Mouse (Mus musculus) neural tube, embryonic 10.5 days (tissue): ENCODE measurements around the gene Zfp57.

Source experiments
- DNase-seq: peaks from one replicate; pipeline ENCODE4 v3.0.0-alpha.2; 2017; ENCODE audit warnings: low spot score; ENCODE audit errors: extremely low spot score

Zfp57 gene

DNA sequence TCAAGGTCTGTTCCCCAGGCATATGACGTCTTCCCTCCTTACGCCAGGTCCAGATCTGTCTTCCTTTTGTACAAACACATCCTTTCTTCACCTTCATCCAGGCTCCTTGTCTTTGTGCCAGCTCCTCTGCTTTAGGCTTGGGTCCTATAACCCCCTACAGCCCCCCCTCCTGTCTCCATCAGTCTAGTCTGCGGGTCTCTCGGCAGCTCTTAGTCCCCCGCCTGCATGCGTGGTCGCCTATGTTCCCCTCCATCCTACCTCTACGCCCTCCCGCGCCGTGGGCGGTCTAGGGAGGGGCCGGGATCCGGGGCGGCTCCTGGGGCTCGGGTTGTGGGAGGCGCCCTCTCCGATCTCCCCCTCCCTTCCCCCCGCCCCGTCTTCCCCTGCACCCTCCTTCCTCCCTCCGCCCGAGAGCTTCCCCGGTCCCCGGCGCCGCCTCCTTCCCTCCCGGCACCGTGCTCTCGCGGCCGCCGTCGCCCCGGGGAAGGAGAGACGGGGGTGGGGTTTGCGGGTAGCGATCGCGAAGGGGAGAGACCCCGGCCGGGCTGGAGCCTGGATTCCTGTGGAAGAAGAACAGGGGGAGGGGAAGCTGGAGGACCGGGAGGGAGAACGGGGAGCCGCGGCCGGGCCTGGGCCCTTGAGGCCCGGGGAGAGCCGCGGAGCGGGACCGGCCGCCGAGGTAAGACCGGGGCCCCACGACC is 44.8 kb downstream of the Zfp57 start, which contains the start of gene Gabbr1:
Gene Gabbr1 (plus strand): TSS at position 356 of the 701 bp plus-strand sequence.
- DNase-seq: peak; percentile 87

DNA sequence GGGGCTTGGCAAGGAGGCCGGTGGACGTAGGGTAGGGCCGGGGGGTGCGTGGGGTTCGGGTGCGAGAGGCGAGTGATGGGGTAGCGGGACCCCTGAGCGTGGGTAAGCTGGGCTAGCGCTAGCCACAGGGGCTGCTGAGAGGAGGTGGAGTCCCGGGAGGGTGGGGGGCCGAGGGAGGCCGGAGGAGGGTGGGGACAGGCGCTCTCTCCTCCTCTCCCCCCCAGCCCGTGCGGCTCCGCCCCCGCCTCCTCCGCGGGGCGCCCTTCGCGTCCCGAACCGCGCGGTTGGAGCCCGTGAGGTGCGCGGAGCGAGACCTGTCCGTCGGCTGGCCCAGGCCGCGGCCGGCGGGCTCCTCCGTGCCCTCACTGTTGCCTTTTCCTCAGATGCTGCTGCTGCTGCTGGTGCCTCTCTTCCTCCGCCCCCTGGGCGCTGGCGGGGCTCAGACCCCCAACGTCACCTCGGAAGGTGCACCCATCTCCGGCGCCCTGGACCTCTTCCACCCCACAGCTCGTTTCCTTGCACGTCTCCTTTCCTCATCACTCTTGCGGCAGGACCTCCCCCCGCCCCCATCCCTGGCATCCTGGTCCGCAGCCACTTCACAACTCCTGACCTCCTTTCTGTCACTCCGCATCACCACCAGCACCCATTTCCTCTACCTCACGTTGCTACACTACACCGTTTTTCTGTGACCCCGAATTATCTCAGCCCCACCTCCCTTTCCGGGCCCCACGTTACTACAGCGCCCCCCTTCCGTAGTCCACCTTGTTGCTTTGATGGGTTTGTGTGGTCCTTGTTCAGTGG is 45.5 kb downstream of the Zfp57 start:
- DNase-seq: no peak

DNA sequence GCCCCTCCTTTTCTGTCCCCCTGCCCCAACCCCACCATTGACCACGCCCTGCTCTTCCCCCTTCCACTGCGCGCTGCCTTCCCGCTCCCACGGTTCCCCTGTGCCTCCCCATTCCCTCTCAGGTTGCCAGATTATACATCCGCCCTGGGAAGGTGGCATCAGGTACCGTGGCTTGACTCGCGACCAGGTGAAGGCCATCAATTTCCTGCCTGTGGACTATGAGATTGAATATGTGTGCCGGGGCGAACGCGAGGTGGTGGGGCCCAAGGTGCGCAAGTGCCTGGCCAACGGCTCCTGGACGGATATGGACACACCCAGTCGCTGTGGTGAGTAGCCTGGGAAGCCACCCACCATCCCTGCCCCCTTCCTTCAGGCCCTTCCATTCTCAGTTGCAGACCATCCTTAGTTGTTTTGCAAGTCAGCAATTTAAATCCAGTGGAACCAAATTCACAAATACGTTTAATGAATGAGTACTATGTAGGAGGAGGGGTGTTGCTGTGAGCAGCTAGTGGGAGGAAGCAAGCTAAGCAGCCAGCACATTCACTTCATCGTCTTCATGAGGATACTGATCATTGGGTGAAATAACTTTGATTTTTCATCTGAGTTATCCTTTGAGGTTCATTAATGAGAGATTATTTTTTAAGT is 46.5 kb downstream of the Zfp57 start:
- peak; percentile 22 for DNase-seq

GRCm38 (mm10) chr17:37047981-37048380 is 47.0 kb downstream of the Zfp57 start:
- no peak for DNase-seq

- no peak for DNase-seq
Observed at GRCm38 (mm10) chr17:37048383-37048782, 47.4 kb downstream of the Zfp57 start.

- peak; percentile 73 for DNase-seq
Observed at GRCm38 (mm10) chr17:37049570-37050310, 48.8 kb downstream of the Zfp57 start.

- DNase-seq: peak; percentile 86
Observed at GRCm38 (mm10) chr17:37050399-37050798, 49.4 kb downstream of the Zfp57 start.

DNA sequence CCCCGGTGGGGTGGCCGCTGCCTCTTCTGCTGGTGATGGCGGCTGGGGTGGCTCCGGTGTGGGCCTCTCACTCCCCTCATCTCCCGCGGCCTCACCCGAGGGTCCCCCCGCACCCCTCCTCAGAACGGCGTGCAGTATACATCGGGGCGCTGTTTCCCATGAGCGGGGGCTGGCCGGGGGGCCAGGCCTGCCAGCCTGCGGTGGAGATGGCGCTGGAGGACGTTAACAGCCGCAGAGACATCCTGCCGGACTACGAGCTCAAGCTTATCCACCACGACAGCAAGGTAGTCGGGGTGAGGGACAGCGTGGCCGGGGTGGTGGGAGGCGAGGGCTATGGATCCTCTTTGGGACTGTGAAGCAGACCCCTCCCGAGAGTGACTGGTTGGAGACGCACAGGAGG is 49.9 kb downstream of the Zfp57 start:
- DNase-seq: peak; percentile 47

DNA sequence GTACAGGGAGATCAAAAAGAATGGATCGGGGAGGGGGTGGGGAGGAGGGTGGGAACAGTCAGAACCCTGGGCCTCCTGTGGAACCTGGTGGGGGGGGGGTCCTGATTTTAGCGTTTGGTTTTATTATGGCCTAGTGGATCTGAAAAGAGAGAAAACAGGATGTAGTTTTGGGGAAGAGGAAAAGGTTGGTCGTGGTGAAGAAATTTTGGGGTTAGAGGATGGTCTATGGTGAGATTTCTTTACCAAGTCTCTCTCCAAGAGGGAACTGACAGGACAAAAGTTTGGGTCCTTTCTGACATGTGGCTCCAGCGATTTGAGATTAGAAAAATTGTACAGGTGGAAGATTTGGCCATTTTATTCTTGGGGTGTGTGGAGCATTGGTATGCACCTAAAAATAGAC is 50.8 kb downstream of the Zfp57 start:
- DNase-seq: no peak

- no peak for DNase-seq
Observed at GRCm38 (mm10) chr17:37056957-37057356, 56.0 kb downstream of the Zfp57 start.
